Mouse (Mus musculus): Measurements from ENCODE around the gene C1qtnf3.
A peak's percentile ranks its signal among the peaks of the same experiment; 100 is the strongest.

The C1qtnf3 gene

GRCm38 (mm10) chr15:10951951-10952759 is at the start of gene C1qtnf3:
TSS of gene C1qtnf3 (plus strand) at chr15:10952332.
- no peak for DNase-seq (ENCODE audit: low read depth, low spot score)

DNA sequence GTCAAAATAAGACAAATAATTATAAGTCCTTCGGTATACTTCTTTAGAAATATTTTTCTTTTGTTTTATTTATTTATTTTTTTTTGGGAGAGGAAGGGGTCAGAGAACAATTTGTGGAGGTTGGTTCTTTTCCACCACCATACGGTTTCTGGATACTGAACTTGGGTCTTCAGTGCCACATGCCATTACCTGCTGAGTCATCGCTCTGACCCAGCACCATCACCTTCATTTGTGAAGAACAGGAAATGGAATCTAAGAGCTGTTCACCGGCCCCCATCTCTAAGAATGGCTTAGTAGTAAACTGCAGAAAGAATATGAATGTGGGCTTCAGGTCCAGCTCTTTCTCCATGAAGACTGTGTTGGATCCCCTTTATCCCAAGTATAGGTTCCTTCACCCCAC is 49.8 kb upstream of the C1qtnf3 start:
- no peak for DNase-seq (ENCODE audit: low read depth, low spot score)

GRCm38 (mm10) chr15:10916611-10917311 is 35.4 kb upstream of the C1qtnf3 start:
- no peak for DNase-seq (ENCODE audit: low read depth, low spot score)

DNA sequence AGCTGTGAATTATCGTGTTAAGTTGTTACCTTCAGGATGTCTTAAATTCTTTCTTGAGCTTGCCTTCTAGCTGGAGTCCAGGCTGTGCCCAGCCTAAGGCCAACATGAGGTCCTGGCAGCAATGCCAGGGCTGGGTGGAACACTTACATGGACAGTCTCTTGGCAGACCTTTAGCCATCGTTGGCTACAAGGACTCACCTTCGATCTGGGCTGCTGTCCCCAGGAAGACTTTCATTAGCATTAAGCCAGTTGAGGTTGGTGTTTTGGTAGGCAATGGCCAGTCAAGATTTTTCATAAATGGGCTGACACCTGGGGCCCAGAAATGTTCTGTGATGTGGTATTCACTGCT is 34.8 kb upstream of the C1qtnf3 start:
- no peak for DNase-seq (ENCODE audit: low read depth, low spot score)

GRCm38 (mm10) chr15:10920212-10920611 is 31.9 kb upstream of the C1qtnf3 start:
- no peak for DNase-seq (ENCODE audit: low read depth, low spot score)

- DNase-seq (ENCODE audit: low read depth, low spot score), result peak; percentile 51
Measured at GRCm38 (mm10) chr15:10921064-10921463, 31.1 kb upstream of the C1qtnf3 start.

DNA sequence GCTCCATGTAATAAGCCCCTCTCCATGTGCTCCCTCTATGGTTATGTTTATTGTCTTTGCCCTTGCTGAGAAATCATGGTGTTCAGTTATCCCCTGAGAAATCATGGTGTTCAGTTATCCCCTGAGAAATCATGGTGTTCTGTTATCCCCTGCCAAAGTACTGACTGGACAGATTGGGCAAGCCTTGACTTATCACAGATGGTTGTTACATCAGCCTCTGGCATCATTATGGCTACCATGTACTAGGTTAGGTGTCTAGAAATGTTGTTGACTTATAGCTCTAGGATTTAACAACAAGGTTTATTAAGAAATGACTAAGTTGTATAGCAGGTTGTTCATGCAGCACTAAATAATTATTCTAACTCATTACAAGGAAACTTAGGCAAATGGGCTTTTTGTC is 30.1 kb upstream of the C1qtnf3 start:
- DNase-seq (ENCODE audit: low read depth, low spot score), result no peak

GRCm38 (mm10) chr15:10922570-10922969 is 29.6 kb upstream of the C1qtnf3 start:
- DNase-seq (ENCODE audit: low read depth, low spot score), result no peak

DNA sequence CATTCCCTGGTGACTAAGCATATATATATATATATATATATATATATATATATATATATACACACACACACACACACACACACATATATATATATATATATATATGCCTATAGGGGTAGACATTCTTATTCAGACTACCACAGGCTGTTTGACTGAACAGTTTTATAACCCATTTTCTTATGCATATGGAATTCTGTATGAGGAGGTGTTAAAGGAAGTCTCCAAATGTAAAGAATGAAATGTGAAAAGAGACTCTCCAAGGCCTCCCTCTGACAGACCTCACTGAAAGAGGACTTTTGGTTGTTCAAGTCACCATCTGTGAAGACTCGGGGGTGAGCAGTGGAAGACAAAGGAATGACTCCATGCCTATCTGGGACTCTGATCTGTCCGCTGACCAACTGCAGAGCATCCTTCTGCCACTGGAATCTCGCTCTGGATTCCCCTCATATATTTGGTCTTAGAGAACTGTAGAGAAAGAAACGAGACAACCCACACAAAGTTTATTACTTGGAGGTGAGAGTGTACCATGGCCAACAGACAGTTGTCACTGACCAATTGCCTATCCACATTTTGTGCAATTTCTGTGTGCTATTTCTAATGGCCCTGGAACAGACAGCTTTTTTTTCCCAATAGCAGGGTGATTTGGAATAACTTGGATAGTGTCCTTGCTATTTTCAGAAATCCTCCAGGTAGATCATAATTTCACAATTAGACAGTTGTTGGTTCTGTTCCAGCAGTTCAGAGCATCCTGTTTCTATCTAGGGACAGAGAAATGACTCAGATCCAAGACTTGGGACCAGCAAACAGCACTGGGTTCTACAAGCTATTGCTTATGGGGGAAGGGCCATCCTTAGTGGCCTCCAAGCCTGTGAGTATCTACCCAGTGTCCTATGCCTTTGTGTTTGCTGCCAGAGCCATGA is 28.8 kb upstream of the C1qtnf3 start:
- no peak for DNase-seq (ENCODE audit: low read depth, low spot score)

GRCm38 (mm10) chr15:10927325-10927724 is 24.8 kb upstream of the C1qtnf3 start:
- no peak for DNase-seq (ENCODE audit: low read depth, low spot score)

DNA sequence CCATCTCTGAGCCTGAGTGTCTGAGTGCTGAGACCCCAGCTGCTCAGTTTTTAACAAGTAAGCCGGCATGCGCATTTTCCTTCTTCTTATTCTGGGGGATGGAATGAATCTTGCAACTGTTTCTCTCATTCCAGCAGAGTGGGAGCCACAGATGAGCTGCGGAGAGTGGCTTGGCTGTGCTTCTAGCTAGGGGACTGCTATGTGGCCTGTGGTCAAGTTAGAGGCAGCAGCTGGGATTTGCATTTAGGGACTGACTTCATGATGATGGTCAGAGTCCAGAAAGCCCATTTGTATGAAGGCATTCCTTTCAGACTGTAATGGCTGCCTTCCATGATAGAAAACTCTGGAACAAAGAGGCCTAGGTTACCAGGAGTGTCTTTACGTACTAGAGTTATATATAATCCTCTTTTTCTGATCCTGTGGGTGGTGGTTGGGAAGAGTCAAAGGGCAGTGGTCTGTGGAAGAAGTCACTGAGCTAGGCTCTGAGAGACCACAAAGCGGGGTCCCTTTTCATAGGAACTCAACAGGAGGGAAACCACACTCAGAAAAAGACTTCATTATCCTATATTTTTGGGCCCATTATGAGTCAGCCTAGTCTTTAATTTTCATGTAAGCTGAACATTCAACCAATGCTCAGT is 23.4 kb upstream of the C1qtnf3 start:
- no peak for DNase-seq (ENCODE audit: low read depth, low spot score)

DNA sequence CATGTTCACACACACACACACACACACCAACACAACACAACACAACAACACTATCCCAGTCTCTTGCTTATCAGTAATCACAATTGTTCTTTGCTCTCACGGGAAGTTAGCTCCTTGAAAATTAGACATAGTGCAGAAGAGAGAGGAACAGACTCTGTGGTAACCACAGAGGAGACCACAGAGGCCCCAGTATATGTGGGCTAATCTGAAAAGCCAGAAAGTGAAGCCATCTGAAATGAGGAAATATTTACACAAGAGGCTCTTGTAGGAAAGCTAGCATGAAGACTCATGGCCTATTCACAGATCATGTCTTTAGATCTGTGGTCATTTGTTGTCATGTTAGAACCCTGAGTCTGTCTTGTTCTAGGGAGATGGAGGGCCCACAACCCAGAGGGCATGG is 18.2 kb upstream of the C1qtnf3 start:
- no peak for DNase-seq (ENCODE audit: low read depth, low spot score)

DNA sequence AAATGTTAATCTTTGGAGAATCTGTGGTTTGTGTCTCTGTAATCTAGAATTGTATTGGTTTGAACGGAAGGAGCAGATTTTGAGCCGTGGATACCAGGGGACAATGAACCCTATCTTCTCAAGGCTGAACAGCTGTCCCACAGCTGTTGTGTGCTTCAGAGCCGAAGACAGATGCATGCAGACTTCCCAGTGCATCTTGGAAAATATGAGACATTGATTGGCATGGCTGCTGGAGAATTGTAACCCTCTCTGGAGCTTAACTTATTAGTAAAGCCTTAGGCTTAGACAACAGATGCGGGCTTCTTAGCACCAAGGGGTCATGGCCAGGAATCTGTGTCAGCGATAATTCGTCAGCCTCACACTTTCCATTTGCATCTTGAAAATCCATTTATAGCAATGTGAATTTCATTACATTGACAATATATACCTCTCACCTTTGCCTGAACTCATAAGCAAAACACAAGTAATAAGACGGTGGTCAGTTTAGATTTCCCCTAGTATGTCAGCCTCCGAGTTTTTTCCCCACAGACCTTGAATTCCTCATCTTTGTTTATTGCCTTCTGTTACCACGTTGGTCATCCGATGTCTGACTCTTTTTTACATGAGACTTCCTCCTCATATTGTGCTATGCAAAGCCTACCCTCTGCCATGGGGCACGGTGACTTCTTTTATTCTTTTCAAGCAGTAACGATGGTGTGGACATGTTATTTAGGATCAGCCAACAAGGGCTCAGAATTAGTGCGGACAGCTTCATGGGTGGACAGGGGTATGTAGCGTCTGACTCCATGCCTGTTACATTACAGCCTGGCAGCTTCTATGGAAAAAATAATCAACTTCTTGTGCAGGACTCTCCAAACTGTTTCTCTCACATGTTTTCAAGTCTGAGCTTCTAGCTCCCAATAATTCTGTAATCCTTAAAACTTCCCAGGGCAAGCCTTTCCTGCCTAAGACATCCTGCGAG is 11.7 kb upstream of the C1qtnf3 start:
- DNase-seq (ENCODE audit: low read depth, low spot score), result no peak

DNA sequence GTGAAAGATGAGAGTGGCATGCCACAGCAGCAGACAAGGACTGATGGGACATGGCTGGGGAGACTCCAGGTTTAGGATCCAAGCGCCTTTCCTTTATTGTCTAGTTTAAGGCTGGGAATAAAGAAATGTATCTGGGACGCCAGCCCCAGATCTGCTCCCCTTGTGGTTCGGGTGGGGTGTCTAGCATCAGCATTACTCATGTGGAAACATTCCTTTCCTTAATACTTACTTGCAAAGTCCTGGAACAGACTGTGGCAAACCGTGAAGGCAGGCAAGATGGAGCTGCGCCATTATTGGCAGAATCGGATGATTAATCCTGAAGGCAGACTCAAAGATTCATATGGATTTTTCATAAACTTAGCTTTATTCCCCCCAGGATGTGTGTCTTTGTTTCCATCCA is 10.2 kb upstream of the C1qtnf3 start:
- DNase-seq (ENCODE audit: low read depth, low spot score), result no peak

DNA sequence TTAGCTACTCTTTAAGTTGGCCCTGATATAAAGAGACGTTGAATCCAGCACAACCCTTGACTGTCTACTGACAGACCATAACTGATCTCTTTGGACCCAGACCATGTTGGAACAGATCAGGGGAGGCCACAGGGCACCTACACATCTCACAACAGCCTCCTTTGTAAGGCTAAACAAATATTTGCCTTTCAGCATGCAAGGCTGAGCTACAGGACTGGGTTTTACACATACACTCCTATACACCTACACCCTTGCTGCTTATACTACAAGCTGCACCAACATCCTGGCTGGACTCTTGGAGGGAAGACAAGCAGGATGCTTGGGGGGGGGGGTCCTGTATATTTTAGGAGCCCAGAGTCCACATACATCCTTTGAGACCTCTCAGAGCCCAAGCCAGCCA is 4.3 kb upstream of the C1qtnf3 start:
- no peak for DNase-seq (ENCODE audit: low read depth, low spot score)

DNA sequence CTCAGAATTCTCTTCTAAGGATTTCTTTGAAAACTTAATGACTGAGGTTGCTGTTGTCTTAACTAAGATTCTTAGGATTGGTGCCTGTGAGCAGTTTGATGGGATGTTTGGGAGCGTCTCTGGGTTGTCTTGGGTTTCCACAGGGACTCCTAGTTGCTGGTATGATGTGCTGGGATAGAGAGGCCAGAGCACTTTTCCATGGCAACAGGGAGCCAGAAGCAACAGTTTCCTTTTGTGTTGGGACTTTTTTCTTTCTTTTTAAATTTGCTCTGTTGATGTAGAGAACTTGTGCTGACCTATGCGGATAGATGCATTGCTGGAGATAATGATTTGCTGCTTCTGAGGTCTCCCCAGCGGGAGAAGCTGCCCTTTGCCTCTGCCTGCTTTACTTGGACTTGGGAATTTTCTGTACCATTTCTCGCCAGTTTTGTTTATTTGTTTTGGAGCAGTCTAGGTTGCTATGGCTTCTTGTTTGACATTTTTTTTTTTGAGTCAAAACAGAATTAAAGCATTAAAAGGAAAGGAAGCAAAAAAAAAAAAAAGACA is 701 bp downstream of the C1qtnf3 start:
- no peak for DNase-seq (ENCODE audit: low read depth, low spot score)

DNA sequence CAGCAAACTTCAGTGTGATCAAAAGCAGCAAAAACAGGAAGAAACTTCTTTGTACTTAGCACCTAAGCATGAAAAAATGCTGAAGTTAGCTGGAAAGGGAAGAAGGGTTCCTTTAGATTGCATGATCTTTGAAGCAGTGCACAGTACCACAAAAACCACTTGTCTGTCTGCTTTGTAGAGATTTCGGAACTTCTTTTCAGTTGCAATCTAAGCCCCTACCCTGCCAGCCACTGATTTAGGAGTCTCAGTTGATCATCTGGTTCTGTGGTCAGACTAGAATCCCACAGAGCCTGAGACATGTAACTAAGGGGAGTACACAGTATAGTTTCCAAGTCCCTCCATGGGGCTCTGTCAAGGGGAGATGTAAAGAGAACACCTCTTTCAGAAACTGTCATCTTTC is 1.3 kb downstream of the C1qtnf3 start:
- no peak for DNase-seq (ENCODE audit: low read depth, low spot score)

DNA sequence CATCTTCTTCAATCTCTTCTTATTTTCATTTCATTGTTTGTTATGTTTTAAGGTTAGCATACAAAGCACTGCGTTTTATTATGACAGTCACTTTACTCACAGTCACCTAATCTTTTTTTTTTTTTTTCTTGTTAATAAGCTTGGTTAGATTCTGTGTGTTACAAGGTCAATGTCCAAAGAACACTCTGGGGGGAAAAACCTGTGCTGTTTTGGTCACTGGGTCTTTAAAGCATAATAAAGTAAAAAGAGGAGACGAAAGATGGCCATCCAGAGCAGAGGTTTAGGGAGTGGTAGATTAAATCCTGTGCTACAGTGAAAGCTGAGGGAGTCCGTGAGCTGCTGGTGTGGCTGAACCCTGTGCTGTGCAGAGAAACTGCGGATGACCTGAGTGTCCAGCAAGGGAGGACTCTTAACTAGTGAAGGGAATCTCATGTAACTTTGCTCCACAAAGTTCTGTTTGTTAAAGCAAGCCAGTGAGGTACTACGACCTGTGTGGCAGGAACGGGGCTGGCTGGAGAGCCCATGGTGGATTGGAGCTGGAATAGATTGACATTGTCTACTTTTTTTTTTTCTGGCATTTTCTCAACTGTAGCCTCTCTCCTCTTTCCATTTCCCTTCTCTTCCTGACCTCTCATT is 2.4 kb downstream of the C1qtnf3 start:
- DNase-seq (ENCODE audit: low read depth, low spot score), result no peak

GRCm38 (mm10) chr15:10955156-10955555 is 3.0 kb downstream of the C1qtnf3 start:
- no peak for DNase-seq (ENCODE audit: low read depth, low spot score)

DNA sequence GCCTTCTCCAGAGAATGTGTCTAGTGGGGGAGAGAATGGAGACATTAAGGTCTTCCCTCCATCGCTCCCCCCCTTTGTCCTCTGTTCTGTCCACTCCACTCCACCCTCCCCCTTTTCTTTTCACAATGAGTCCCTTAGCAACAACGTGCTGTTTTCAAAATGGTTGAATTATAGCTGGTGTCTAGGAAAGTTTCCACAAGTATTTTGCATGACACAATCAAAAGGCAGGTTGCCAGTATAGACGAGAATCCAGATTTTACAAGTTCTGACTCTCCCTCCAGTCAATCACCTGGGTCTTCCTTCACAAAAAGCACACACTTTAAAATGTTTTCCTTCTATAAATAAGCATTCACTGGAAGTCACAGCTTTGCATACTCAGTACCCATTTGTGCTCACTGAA is 4.6 kb downstream of the C1qtnf3 start:
- DNase-seq (ENCODE audit: low read depth, low spot score), result no peak
